Mouse (Mus musculus): ENCODE results near the gene Mdga1.

Mdga1 gene

GRCm38 (mm10) chr17:29920089-29920488, 49.8 kb downstream of the Mdga1 start:
- no peak for DNase-seq (ENCODE audit: low spot score in 2 of 2)

GRCm38 (mm10) chr17:29919552-29919920, 50.4 kb downstream of the Mdga1 start:
- DNase-seq (ENCODE audit: low spot score in 2 of 2), result no peak

DNA sequence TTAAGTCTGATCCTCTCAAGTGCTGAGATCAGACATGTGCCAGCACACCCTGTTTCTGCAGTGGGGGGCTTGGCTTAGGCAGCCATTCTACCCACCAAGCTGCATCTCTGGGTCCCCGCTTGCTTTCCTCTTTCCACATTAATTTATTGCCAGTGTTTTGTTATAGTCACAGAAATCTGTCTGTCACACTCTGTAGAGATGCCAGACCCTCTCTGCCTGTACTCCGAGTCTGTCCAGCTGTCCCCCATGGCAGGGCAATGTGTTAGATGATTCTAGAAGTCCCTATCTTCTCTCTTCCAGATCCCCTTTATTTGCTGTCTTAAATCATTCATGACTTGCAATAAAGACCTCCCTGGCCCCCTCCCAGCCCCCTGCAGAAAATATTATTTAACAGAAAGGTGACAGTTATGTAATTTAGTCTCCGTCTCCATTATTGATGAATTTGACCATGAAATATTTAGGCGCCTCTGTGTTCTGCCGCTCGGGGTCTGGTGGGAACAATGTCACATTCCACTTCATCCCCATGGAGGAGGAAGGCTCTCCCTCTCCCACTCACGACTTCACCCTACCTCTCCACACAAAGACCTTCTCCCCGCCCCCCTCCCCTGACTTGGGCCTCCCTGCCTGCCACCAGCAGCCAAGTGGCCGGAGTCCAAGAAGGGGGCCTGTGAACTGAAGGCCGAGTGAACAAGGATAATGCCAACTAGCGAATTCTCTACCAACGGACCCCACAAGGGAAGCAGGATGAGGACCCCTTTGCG, 50.9 kb downstream of the Mdga1 start:
- no peak for DNase-seq (ENCODE audit: low spot score in 2 of 2)

DNA sequence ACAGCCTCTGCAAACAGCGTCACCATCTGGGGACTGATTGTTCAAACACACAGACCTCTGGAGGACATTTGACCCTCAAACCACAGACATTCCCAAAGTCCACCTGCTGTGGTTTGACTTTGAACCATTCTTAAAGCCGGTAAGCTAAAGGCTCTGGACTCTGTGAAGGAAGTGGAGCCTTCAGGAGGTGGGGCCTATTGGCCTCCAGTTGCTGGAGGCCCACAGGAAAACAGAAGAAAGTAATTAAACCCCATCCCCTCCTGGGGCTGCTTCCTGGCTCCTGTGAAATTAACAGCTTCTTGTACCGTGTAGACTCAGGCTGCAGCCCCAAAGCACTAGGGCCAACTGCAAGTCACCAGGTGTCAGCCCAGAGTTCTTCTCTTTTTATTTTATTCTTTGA, 52.9 kb downstream of the Mdga1 start:
- DNase-seq (ENCODE audit: low spot score in 2 of 2), result no peak

DNA sequence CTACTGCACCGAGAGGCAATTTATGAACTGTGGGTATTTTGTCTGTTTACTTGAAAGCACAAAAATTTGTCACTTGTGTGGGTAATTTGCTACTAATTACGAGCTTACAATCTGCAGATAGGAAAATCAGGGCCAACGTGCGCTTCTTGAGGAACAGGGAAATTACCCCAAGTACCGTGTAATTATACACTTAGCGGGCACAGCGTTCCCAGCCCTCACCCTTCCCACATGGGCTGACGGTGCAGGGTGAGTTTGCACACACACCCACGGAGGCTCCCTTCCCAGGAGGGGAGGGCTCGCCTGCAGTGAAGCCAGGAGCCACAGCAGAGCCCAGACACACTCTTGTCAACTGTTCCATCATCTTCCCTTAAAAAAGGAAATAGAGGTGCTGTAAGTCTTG, 54.1 kb downstream of the Mdga1 start:
- DNase-seq (ENCODE audit: low spot score in 2 of 2), result peak; percentile 27 to 29

DNA sequence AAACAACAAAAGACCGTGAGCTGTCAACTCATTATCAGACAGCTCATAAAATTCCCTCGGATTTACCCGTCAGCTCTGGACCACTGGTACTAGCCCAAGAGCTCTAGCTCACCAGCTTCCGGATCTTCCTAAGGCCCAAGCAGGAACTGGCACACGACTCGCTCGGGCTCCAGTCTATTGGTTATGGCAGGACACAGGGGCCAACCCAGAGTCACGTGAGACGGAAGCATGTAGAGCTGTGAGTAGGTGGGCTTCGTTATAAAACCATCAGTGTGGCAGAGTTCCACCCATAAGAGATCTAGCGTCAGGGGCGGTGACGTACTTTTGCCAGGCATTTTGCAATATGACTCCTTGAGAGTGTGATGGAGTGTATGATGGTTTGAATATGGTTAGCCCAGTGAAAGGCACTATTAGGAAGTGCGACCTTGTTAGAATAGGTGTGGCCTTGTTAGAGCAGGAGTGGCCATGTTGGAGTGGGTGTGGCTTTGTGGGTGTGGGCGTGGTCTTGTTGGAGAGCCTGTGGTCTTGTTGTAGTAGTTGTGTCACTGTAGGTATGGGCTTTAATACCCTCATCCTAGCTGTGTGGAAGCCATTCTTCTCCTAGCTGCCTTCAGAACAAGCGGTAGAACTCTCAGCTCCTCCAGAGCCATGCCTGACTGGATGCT, 56.5 kb downstream of the Mdga1 start:
- no peak for DNase-seq (ENCODE audit: low spot score in 2 of 2)

DNA sequence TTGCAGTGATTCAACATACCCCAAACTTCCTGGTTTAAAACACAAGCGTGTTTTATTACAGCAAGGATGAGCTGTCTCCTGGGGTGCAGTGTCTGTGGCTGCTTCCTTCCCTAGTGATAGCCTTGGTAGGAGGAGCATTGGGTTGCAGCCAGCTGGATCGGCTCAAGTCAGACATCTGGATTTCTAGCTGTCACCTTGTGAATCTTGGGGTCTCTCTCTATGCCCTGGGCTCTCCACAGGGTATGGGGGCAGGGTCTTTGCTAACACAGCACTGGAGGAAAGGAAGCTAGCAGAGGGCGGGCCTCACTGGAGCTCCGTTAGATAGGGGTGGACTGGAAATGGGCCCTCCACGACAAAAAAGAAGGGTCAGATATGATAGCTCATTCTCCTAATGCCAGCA, 57.2 kb downstream of the Mdga1 start:
- DNase-seq (ENCODE audit: low spot score in 2 of 2), result no peak

DNA sequence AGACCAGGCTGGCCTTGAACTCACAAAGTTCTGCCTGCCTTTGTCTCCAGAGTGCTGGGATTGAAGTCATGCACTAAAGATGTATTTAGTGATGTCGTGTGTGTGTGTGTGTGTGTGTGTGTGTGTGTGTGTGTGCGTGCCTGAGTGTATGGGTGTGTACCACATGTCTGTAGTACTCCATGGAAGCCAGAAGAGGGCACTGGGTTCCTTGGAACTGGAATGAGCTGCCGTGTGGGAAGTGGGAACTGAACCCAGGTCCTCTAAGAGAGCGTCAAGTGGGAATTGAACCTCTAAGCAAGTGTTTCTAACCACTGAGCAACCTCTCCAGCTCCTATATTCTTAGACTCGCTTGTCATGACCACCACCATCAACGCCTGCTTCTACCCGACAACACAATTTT, 60.9 kb downstream of the Mdga1 start:
- no peak for DNase-seq (ENCODE audit: low spot score in 2 of 2)

DNA sequence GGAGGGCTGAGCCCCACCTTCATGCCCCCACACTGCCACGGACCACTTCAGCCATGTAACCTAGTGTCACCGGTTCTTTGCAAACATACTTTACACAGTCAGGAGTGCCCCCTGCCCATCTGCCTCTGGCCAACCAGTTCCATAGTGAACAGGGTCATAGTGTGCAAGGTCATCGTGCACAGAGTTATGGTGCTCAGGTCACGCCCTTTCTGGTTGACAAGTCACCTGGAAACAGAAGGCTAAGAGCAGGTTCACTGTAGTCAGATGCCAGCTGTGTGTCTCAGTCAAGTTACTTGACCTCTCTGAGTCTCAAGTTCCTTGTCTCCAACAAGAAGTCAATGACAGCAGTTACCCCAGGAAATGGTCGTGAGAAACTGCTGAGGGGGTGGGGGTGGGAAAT, 65.2 kb downstream of the Mdga1 start:
- DNase-seq (ENCODE audit: low spot score in 2 of 2), result no peak

GRCm38 (mm10) chr17:29902406-29903155, 67.3 kb downstream of the Mdga1 start:
- no peak for DNase-seq (ENCODE audit: low spot score in 2 of 2)

DNA sequence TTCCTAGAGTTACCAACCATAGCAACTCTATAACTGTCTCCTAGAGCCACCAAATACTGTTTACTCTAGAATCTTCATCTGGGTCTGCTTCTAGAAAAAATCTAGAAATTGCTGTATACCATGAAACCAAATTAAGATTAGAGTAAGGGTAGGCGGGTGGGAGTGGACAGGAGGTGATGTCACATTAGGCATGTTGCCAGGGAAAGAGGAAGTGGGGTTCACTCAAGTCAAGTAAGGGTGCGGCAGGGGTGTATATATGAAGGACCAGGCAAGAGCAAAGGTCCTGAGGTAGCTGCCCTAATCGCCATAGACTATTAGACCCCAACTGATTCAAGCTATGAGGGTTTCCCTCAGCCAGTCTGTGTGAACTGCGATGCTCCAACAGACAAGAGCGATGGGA, 69.6 kb downstream of the Mdga1 start:
- DNase-seq (ENCODE audit: low spot score in 2 of 2), result no peak

DNA sequence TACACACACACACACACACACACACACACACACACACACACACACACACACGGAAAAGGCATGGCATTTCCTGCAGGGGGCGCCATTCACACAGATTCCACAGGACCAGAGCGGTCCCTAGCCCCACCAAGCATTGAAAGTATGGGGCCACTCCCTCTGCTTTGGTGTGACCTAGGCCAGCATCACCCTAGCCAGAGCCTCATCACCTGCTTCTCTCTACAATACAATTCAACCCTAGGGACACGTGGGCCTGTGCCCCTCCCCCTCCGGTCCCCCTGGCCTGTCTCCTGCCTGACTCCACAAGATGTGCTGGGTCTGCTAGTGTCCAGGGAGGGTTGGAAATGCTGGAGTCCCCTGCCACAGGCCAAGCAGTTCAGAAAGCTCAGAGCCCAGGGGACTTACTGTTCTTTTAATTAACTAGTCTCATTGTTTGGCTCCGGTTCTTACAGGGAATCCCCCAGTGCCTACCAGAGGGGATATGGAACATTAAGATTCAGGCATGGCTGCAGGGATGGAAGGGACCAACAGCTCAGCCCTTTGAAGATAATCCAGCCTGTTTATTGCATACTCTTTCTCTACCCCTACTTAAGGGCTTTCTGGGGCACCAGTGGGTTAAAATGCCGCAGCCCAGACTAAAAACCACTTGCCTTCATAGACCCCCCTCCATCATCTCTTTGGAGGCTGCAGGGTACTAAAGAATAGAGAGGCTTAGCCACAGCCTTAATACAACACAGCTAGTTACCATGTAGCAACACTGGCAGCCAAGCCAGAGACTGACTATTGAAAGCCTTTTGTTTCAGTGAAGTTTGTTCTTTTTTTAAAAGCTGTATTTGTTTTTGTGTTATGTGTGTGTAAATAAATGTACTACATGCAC, 73.5 kb downstream of the Mdga1 start:
- DNase-seq (ENCODE audit: low spot score in 2 of 2), result no peak

DNA sequence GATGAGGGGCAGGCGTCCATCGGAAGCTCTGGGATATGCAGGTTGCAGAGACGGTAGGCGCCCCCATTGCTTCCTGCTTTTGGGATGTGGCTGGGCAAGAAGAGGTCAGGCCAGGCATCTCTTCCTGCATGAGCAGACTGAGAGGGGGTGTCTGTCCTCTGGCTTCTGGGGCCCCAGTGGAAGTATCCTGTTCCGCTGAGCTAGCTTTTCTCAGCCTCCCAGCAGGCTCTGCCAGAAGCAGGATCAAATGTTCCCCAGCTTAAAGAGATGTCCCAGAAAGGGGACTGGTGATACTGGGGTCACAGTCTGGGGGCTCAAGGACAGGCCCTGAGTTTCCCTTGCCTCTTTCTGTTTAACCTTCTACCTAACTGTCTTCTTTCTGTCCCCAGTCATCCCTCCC, 74.3 kb downstream of the Mdga1 start:
- DNase-seq (ENCODE audit: low spot score in 2 of 2), result no peak

DNA sequence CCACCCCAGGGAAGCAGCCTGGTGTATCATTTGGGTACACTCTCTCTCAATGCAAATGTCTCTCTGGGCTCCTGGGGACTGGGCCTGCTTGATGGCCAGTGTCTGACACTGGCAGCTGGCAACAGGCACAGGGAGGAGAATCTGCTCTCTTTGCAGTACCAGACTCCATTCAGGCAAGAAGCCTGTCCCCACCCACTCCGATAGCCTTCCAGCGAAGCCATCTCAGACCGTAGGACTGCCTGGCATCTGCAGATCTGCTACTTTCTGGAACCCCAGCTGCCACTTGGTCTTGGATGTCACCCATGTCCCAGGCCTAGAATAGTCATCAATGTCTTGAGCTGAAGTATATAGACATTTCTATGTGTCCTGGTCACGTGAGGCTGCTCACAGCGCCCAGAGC, 74.9 kb downstream of the Mdga1 start:
- DNase-seq (ENCODE audit: low spot score in 2 of 2), result no peak

DNA sequence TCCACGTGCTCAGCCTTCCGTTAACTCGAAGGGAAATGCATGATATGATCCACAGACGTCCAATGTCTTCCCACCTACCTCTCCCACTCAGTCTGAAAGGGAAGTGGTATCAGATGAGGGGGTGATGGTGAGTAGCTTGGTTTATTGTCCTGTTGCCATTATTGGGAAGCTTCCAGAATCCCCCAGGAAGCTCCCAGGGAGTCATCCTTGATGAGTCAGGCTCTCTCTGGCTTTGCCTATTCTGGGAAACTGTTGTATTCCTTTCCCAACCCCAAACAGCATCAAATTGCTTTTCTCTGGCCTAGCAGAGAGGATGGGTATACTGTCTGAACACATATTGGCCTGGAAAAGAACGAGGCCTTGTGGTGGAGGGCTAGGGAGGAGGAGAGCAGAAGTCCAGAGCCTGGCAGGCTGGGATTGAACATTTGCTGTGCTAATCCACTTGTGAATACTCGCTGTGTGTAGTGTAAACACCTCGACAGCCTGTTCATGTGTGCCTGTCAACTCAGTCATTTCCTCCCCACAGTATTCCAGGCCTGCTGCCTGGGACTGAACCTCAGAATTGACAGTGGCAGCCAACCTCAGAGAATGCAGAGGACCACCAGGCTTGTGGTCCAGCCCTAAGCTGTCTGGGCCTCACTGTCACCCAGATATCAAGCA, 79.3 kb downstream of the Mdga1 start:
- DNase-seq (ENCODE audit: low spot score in 2 of 2), result no peak

GRCm38 (mm10) chr17:29888981-29889980, 80.6 kb downstream of the Mdga1 start:
- DNase-seq (ENCODE audit: low spot score in 2 of 2), result peak in 1 of 2 experiments; percentile 42

- DNase-seq (ENCODE audit: low spot score in 2 of 2), result peak in 1 of 2 experiments; percentile 47
Measured at GRCm38 (mm10) chr17:29887881-29888826, 81.7 kb downstream of the Mdga1 start.

DNA sequence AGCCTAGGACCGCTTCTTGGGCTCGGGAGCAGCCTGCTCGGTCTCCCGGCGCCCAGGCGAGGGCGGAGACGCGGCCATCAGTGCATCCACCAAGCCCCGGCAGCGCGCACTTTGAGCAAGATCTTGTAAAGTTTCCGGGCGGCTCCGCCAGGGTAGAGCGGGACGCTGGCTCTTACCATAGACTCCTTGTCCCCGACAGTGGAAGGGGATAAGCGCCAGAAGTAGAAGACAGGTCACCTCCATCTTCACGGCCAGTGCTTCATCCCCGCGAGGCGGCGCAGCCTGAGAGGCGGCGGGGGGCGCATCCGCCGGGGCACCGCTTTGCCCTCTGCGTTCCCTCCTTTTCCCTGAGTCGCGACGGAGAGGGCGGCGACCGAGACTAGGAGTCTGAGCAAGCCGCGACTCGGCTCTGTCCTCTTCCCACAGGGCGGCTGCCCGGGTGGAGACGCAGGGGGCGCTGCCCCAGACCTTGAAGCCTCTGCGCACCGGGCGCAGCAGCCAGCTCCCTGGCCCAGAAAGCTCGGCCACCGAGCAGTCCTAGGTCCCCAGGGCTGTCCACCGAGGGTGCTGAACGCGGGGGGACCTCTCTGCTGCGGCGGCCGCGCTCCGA, 82.5 kb downstream of the Mdga1 start:
- DNase-seq (ENCODE audit: low spot score in 2 of 2), result no peak
